Mouse (Mus musculus) midbrain, postnatal 0 days (tissue): Measurements from ENCODE around the gene Tspan33. TPM values are rescaled to one million over a fixed set of nuclear protein-coding genes. Genes with fewer than 3 reads are reported as not detected.
A peak's percentile ranks its signal among the peaks of the same experiment; 100 is the strongest.

Experiments
- ATAC-seq: fragments of 200-750 bp; cut with Nextera tagmentation; 2 replicates; pipeline ENCODE4 v1.8.0; 2017; ENCODE audit warnings: moderate number of reproducible peaks, mild to moderate bottlenecking, moderate TSS enrichment, moderate library complexity; ENCODE audit not compliant: low FRiP score
- DNase-seq: peaks from one replicate; pipeline ENCODE4 v3.0.0-alpha.2; 2015; ENCODE audit warnings: low spot score
- H3K27ac ChIP-seq: fragments of 300-500 bp; sonication (generic); 2 replicates; pipeline ENCODE4 v1.5.1; 2014; ENCODE audit warnings: low read depth, mild to moderate bottlenecking, low read length, mixed read lengths
- H3K27me3 ChIP-seq: fragments of 300-500 bp; sonication (generic); 2 replicates; pipeline ENCODE4 v1.6.1; 2014; ENCODE audit warnings: low read length, control low read depth, mixed read lengths; ENCODE audit not compliant: insufficient read depth
- H3K36me3 ChIP-seq: fragments of 300-500 bp; sonication (generic); 2 replicates; pipeline ENCODE4 v1.6.1; 2014; ENCODE audit warnings: low read length, control low read depth, mixed read lengths; ENCODE audit not compliant: insufficient read depth
- H3K4me1 ChIP-seq: fragments of 300-500 bp; sonication (generic); 2 replicates; pipeline ENCODE4 v1.6.1; 2014; ENCODE audit warnings: mild to moderate bottlenecking, control low read depth, antibody characterized with exemption, low read length, mixed read lengths; ENCODE audit not compliant: insufficient read depth
- H3K4me2 ChIP-seq: fragments of 300-500 bp; sonication (generic); 2 replicates; pipeline ENCODE4 v1.6.1; 2014; ENCODE audit warnings: low read depth, mild to moderate bottlenecking, low read length, mixed read lengths; ENCODE audit not compliant: poor library complexity, severe bottlenecking
- H3K4me3 ChIP-seq: fragments of 300-500 bp; sonication (generic); 2 replicates; pipeline ENCODE4 v1.5.1; 2014; ENCODE audit warnings: low read depth, mild to moderate bottlenecking, low read length, moderate library complexity
- H3K9ac ChIP-seq: fragments of 300-500 bp; sonication (generic); replicated peaks from 2 replicates; pipeline ENCODE4 v1.6.1; 2014; ENCODE audit warnings: mild to moderate bottlenecking, low read length, moderate library complexity, mixed read lengths; ENCODE audit not compliant: poor library complexity, severe bottlenecking
- H3K9me3 ChIP-seq: fragments of 300-500 bp; sonication (generic); 2 replicates; pipeline ENCODE4 v1.6.1; 2016; ENCODE audit warnings: low read length, control low read depth
- CTCF ChIP-seq: IDR thresholded peaks from 2 replicates; pipeline ENCODE4 v1.5.1; 2016; ENCODE audit warnings: antibody characterized with exemption, mild to moderate bottlenecking
- WGBS: fragments of 180-500 bp; shearing (Covaris S2); extraction: QIAGEN DNeasy Blood & Tissue Kit; methylation state at CpG from one replicate; pipeline ENCODE4 v1.1.7; 2014; 5-methylcytosine and 5-hydroxymethylcytosine counted together
- polyA plus RNA-seq: library from polyadenylated mRNA; unstranded; fragments of >200 nt; fragmentation: Nextera tagmentation; extraction: Ambion mirVana; gene quantifications from 2 replicates; pipeline ENCODE4 v1.2.1, GENCODE M21; 2015
- total RNA-seq: library from RNA; depleted of rRNA; stranded (reverse); fragments of >200 nt; gene quantifications from 2 replicates; pipeline ENCODE4 v1.2.3, GENCODE M21; 2014; rRNA removed

The Tspan33 gene
- total RNA-seq (13.8 and 18.5 TPM in 2 replicates), polyA plus RNA-seq (10.7 and 12.4 TPM in 2 replicates)

- Histone ChIP-seq H3K4me3 (peak within 1 kb of the TSS; percentile 66), H3K36me3 (no peaks in the 10 kb centered on the region), H3K9ac (peak within 1 kb of the TSS; percentile 85), H3K9me3 (no peaks in the 10 kb centered on the region), H3K27me3 (no peaks in the 10 kb centered on the region), H3K4me2 (peak within 1 kb of the TSS; percentile 82), H3K27ac (no peak within 1 kb of the TSS), H3K4me1 (no peaks in the 10 kb centered on the region)
- peak; percentile 95 for DNase-seq
- no peak for TF ChIP-seq CTCF
- under 1% methylated on average over 30 of the region's 41 CpGs for WGBS
- ATAC-seq = peak; percentile 97
Measured at GRCm38 (mm10) chr6:29693953-29694352, at the start of gene Tspan33. TSS of gene Tspan33 (plus strand) at chr6:29694222.

GRCm38 (mm10) chr6:29649494-29650169 lies 44.4 kb upstream of the Tspan33 start:
- Histone ChIP-seq H3K36me3 (no peaks in the 10 kb centered on the region), H3K4me3 (no peak overlapping the region), H3K9ac (no peak overlapping the region), H3K9me3 (no peaks in the 10 kb centered on the region), H3K27me3 (no peaks in the 10 kb centered on the region), H3K4me2 (no peak overlapping the region), H3K27ac (no peak overlapping the region), H3K4me1 (no peaks in the 10 kb centered on the region)
- TF ChIP-seq CTCF = peak; percentile 90
- no peak for ATAC-seq
- 30% methylated on average over 14 of the region's 14 CpGs for WGBS
- DNase-seq = peak; percentile 80

- Histone ChIP-seq H3K36me3 (no peaks in the 10 kb centered on the region), H3K4me2 (no peak overlapping the region), H3K9me3 (no peaks in the 10 kb centered on the region), H3K4me1 (no peaks in the 10 kb centered on the region), H3K4me3 (no peak overlapping the region), H3K9ac (no peak overlapping the region), H3K27me3 (no peaks in the 10 kb centered on the region), H3K27ac (no peak overlapping the region)
- ATAC-seq (no peak), DNase-seq (no peak)
- 72% methylated on average over 10 of the region's 10 CpGs for WGBS
- TF ChIP-seq CTCF = no peak
Measured at GRCm38 (mm10) chr6:29650170-29650549, 43.9 kb upstream of the Tspan33 start.

- TF ChIP-seq CTCF = no peak
- no peak overlapping the region for H3K4me2 ChIP-seq
- no peaks in the 10 kb centered on the region for H3K9me3 ChIP-seq
- ATAC-seq = no peak
- no peaks in the 10 kb centered on the region for H3K4me1 ChIP-seq
- no peaks in the 10 kb centered on the region for H3K36me3 ChIP-seq
- no peak overlapping the region for H3K27ac ChIP-seq
- no peak overlapping the region for H3K9ac ChIP-seq
- H3K4me3 ChIP-seq = no peak overlapping the region
- DNase-seq = no peak
- no peaks in the 10 kb centered on the region for H3K27me3 ChIP-seq
Measured at GRCm38 (mm10) chr6:29653271-29653670, 40.8 kb upstream of the Tspan33 start.

- Histone ChIP-seq H3K4me1 (no peaks in the 10 kb centered on the region), H3K9ac (no peak overlapping the region), H3K9me3 (no peaks in the 10 kb centered on the region), H3K4me3 (no peak overlapping the region), H3K27ac (no peak overlapping the region), H3K4me2 (no peak overlapping the region), H3K36me3 (no peaks in the 10 kb centered on the region), H3K27me3 (no peaks in the 10 kb centered on the region)
- ATAC-seq (no peak), DNase-seq (no peak)
- TF ChIP-seq CTCF = no peak
- 92% methylated on average over 3 of the region's 3 CpGs for WGBS
Measured at GRCm38 (mm10) chr6:29658626-29659475, 35.2 kb upstream of the Tspan33 start.

- H3K27ac ChIP-seq = no peak overlapping the region
- no peaks in the 10 kb centered on the region for H3K9me3 ChIP-seq
- no peaks in the 10 kb centered on the region for H3K27me3 ChIP-seq
- no peak overlapping the region for H3K4me2 ChIP-seq
- no peaks in the 10 kb centered on the region for H3K4me1 ChIP-seq
- H3K36me3 ChIP-seq = no peaks in the 10 kb centered on the region
- no peak overlapping the region for H3K9ac ChIP-seq
- ATAC-seq (no peak), DNase-seq (no peak)
- no peak for TF ChIP-seq CTCF
- H3K4me3 ChIP-seq = no peak overlapping the region
- WGBS = 85% methylated on average over 2 of the region's 2 CpGs
Measured at GRCm38 (mm10) chr6:29659964-29660363, 34.1 kb upstream of the Tspan33 start.
